Mouse (Mus musculus): ENCODE results near the gene Ccrl2.

Gene Ccrl2

DNA sequence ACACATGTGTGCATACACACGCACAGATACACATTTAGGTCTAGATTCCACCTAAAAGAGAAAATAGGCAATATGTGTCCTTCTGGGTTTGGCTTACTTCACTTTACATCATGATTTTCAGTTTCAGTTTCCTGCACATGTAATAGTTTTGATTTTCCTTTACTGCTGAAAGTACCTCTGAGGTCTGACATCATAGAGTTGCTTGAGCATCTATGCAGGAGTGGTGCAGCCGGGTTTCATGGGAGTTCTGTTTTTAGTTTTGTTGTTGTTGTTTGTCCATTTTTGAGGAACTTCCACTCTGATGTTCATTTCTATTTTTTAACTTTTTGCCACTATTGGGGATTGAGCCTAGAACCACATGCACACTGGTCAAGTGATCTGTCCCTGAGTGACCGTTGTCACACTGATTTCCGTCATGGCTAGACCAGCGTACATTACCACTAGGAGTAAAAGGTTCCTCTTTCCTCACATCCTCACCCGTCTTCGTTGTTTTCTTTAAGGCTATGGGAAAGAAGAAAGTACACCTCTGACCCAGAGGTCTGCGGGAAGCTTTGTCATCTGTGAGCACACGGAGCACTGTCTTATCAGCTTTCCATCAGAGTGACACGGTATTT, 1.7 kb upstream of the Ccrl2 start:
- no peak for DNase-seq (ENCODE audit: low spot score in 2 of 2)

DNA sequence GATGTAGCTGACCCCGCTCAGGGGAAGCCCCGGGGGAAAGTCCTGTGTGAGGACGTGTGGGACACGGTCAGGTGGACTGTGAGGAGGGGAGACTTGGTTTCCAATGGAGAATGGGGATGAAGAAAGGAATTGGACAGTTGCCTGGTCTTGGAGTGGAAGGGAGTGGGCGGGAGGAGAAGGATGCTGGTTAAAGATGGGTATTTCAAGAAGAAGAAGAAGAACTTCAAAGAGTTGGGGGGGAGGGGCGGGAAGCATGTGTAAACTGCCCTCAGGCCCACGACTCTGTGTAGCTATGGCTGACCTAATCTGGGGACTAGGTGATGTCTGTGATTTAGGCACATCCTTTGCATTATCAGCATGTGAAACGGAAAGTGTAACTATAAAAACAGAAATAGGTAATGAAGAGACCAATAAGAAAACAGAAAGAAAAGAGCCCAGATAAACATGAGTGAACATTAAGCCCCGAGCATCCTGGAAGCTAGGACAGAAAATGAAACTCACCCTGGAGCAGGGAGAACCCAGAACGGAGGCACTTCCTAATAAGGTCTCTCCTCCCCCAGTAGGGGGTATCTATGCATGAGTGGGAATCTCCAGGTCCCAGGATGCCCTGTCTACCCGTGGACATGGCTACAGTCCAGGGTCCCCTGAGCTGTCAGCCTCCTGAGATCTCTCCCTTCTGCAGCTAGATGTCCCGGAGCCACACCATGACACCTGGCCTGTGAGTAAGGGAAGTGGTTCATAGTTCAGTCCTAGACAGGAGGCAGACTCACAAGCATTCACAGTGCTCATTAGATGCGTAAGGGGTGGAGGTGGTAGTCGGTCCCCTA, 438 bp upstream of the Ccrl2 start:
- DNase-seq (ENCODE audit: low spot score in 2 of 2): no peak

DNA sequence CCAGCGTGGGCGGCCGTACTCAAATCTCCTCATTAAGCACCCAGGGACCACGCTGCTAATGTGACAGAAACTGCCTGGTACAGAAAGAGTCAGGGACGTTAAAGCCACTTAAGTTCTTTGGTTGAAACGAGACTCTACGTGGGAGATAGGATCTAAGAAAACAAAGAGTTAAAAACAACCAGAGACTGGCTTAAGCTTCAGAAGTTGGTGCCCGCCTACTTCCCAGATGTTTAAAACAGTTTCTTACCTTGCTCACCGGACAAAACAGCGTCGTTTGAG, 861 bp downstream of the Ccrl2 start:
- DNase-seq (ENCODE audit: low spot score in 2 of 2): no peak

DNA sequence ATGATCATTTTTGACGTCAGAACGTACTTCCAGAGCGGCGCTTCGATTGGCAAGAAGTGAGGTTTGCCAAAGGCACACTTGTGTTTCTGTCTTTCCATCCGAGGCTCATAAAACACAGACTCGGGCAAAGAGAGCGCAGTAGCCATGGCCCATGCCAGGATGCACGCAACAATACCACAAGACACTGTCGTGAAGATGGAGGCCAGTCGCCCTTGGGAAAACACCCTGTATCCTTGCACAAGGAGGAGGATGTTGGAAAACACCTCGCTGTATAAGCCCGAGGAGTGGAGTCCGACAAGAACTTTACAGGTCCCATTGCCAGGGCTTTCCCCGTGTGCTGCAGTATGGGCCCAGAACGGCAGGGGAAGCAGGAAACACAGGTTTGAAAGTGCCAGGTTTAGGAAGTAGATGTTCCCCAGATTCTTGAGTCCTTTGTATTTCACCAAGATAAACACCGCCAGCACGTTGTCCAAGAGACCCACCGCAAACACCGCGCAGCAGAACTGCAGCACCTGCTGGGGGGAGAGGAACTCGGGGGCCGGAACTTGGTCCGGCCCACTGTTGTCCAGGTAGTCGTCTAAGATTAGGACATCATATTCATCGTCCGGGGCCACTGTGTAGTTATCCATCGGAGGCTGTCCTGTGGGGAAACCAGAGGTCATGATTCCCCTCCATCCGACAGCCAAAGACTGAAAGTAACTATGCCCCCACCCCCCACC, 1.4 kb downstream of the Ccrl2 start:
- DNase-seq (ENCODE audit: low spot score in 2 of 2): no peak

DNA sequence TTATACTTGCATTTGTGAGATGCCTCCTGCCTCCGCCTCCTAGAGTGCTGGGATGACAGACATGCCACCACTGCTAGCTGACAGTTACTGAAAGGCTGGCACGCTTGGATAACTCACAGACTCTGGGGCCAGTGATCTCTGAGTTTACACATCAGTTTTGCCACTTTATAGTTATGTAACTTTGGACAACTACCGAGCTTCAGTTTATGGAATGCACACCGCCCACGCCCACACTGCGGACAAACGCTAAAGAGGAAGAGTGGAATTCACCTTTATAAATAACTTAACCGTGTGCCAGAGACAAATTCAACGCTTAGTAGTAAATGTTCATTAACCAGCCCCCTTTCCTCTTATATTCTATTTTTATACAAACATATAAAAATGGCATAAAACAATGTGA, 2.4 kb downstream of the Ccrl2 start:
- no peak for DNase-seq (ENCODE audit: low spot score in 2 of 2)

DNA sequence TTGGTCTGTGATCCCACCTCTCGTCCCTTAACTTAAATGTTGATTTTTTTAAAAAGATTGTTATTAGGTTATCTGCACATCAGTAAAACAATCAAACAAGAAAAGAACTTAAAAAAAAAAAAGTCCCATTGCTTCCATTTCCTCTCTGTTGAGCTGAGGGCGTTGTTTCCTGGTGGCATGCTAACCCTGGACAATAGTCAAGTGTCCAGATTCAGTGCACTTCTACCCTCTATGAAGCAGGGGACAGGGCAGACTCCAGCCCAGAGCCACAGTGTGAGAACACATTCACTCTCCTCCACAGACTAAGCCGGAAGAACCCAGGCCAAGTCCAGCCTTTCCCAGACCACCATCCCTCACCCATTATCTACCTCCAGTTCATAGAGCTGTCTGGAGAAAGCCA, 8.9 kb downstream of the Ccrl2 start:
- DNase-seq (ENCODE audit: low spot score in 2 of 2): no peak

DNA sequence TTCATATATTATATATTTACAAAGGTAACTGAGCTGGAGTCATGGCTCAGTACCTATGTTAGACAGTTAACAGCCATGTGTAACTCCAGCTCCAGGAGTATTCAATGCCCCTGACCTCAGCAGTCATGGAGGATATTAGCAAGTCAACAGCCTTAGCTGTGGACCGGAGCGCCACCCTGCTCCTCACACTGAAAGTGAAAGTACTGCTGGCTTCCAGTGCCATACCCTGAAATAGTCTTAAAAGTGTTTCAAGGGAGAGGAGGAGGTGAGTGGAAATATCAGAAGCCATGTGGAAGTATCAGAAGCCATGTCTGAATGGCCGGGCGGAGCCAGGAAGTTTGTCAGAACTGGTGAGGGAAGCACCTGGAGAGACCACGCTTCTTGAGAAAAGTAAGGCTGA, 10.1 kb downstream of the Ccrl2 start:
- no peak for DNase-seq (ENCODE audit: low spot score in 2 of 2)

DNA sequence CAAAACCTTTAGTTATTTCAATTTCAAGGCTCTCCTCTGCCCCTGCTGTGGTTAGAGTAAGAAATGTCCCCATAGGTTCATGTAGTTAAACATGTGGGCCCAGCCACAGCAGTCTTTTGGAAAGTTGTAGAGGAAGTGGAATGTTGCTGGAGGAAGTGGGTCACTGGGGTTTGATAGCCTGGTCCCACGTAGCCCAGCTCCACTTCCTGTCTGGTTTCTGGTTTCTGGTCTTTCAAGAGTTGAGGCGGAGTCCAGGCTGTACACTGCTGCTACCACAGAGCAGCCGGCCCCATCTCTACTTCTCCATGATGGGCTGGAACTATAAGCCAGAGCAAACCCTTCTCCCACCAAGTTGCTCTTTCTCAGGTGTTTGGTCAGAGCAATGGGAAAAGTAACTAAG, 11.1 kb downstream of the Ccrl2 start:
- DNase-seq (ENCODE audit: low spot score in 2 of 2): no peak

DNA sequence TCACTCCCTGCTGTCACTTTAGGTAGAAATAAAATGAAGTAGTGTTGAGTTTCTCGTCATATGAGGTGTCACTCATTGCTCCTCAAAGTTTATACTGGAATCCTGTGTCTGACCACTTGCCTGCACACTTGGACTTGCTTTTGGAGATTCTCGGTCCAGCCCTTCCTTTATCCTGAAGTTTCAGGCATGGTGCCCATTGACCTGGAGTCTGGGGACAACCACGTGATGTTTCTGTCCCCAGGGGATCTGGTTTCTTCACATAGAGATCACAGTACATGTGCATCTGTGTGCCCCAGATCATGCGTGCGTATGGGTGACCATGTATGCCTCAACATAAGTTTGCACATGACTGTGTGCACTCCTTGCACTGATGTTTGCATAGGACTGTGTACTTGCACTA, 15.1 kb downstream of the Ccrl2 start:
- DNase-seq (ENCODE audit: low spot score in 2 of 2): no peak

DNA sequence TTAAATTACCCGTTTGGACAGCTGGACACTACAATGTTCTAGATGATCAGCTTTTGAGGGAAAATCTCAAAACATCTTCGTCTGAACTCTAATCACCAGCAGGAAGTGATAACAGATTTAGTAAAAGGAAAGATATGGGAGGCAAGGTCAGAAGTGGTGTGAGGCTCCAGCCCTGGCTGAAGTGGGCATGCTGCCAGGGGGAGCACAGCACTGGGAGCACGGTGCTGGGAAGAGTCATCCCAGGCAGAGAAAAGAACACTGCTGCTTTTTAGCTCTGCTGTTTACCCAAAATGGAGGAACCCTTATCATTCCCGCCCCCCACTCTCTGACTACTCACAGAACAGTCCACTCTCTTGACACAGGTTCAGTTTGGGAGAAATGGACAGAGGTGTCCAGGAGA, 17.4 kb downstream of the Ccrl2 start:
- DNase-seq (ENCODE audit: low spot score in 2 of 2): no peak

DNA sequence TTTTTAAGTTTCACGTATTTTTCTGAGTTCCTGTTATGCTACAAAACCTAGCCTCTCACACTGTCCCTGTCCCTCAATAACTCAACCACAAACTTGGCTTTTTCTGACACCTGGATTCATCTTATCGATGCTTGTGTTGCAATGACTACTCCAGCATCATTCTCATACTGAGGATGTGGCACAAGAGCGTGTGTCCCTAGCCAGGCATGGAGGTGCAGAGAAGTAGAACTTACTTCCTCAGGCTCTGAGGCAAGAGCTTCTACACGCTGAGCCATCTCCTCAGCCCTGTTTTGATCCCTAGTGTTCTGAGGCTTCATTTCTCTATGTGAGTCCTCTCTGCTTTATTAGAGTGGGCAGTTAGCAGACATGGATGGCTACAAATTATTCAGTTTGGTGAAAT, 23.6 kb downstream of the Ccrl2 start:
- DNase-seq (ENCODE audit: low spot score in 2 of 2): no peak

DNA sequence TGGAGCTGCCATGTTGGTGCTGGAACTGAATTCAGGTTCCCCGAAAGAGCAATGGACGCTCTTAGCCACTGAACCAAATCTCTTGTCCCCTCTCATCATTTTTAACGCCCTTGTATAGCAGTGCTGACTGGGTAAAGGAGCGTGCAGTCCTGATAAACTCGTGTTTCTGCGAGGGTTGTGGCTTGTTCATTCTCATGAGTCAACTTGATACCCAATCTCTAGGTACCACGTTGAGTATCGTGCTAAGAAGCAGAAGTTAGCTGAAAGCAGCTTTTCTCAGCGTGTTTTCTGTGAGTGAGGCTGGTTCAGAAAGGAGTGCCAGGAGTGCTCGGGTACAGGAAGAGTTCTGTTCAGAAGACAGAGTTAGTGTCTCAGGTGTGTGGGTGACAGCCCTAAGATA, 30.5 kb downstream of the Ccrl2 start:
- DNase-seq (ENCODE audit: low spot score in 2 of 2): no peak

DNA sequence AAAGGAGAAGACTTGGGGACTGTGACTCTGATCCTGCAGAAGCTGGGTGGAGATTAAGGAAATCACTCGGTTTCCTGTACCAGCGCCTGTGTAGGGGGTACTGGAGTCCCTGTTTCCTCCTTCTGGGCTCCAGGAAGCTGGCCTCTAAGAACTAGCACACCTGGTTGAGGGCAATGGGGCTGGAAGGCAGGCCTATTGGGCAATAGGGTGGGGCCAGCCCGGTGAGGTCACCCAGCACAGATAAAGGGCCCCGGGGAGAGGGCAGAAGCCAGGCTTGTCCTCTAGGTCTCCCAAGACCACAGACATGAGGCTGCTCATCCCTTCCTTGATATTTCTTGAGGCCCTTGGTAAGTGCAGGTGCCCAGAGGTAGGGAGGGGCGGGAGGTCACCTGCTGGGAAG, 38.3 kb downstream of the Ccrl2 start, which contains the start of gene Ltf:
Ltf (plus strand) TSS at position 250 of the 400 bp plus-strand sequence.
- no peak for DNase-seq (ENCODE audit: low spot score in 2 of 2)

DNA sequence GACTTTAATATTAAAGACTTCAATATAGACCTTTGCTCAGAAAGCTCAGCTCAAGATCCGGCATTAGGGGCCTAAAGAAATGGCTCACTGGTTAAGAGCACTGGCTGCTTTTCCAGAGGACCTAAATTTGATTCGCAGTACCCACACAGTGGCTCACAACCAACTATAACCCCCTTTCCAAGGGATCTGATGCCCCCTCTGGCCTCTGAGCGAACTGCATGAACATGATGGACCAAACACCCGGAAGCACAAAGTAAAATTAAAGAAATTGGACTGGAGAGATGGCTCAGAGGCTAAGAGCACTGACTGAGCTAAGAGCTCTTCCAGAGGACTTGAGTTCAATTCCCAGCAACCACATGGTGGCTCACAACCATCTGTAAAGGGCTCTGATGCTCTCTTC, 41.7 kb downstream of the Ccrl2 start:
- no peak for DNase-seq (ENCODE audit: low spot score in 2 of 2)

DNA sequence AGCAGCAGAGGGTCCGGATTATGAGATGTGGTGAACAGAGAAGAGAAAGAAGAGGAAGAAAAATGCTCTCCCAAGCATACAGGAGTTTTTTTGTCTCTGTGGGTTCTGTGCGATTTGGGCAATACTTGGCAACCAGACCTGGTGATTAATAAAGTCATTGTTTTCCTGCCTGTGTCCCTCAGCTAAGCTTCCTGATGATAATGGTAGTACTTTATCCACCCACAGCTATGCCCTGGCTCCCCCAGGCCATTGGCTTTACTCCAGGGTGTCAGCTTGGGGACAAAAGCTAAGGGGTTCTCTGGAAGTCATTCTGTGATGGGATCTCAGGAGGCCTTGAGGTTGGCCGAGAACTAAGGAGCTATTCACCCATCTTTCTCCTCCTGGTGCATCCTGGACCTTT, 45.3 kb downstream of the Ccrl2 start:
- no peak for DNase-seq (ENCODE audit: low spot score in 2 of 2)

DNA sequence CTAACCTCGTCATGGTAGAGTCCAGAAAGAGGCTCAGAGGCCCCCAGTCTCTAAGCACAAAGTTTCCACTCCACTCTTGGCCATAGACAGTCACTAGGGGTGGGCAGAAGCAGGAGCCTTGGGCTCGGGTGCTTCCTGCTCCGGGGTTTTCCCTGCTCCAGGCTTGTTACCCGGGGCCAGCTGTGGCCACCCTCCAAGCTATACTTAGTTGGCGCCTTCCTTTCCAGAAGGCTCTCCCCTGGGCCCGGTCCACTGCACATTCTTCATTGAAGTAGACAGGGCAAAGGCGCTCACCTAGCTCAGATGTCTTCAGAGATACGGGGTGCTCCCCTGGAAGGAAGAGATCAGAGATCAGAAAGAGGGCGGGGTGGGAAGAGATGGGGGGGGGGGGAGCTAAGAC, 45.8 kb downstream of the Ccrl2 start:
- no peak for DNase-seq (ENCODE audit: low spot score in 2 of 2)

DNA sequence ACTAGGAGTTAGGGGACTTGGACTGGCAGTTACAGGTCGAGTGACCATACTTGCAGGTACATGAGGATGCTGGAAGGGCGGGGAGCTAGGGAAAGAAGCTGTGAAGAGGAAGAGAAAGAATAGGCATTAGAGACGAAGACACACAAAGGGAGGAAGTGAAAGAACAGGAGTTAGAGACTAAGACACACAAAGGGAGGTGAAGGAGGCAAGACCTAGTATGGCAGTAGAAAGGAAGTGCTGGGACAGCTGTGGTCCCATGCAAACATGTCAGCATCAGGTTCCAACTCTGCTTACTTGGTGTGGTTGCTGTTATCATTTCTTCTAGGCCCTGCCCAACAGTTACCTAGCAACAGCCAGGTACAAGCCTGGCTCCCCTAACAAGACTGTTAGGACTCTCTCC, 47.6 kb downstream of the Ccrl2 start:
- no peak for DNase-seq (ENCODE audit: low spot score in 2 of 2)

DNA sequence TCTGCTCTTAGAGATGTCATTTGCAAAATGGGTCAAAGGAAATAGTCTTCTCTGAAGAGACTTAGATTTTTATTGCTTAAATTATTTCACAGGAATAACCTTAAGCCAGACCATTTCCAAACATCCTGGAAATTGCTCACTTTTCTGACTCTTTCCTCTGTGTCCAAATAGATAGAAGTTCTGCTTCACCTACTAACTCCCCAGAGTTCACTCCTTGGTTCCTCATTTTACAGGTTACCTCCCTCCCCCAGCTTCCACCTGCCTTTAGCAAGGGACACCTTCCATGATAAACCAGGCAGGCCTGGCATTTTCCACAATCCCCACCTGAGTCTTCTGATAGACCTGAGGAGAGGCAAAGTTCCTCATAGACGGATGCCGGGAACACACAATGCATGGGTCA, 50.8 kb downstream of the Ccrl2 start:
- no peak for DNase-seq (ENCODE audit: low spot score in 2 of 2)
